Mouse (Mus musculus) thymus, postnatal 14 days (tissue): ENCODE measurements around the gene Olfr19.
"Not testable (repeated sequence)": the region's sequence is repeated elsewhere in the genome, so short reads cannot be mapped to it uniquely, and the experiment has no call there.

Experiments used
- DNase-seq: peaks from one replicate; pipeline ENCODE4 v3.0.0; 2021

The Olfr19 gene

GRCm38 (mm10) chr16:16676305-16676704 is at the start of gene Olfr19:
TSS of gene Olfr19 (minus strand) at chr16:16676405.
- DNase-seq = no peak

DNA sequence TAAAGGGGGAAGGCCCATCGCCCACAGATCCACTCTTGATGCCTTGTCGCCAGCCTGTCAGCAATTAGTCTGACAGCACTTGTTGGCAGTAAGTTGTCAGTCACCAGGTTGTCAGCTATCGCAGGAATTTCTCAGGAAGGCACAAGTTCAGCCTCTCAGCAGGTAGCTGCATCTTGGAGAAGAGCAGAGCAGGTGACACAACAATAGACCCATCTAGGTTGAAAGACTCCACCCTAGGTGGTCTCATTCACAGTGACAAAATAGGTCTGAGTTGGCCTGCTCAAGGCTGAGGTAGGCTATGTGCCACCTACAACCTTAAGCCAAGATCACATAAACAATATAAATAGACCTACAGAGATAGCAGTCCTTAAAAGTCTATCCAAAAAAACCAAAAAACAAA is 8.8 kb upstream of the Olfr19 start:
- DNase-seq = no peak

- DNase-seq = no peak
Observed at GRCm38 (mm10) chr16:16684053-16684452, 7.8 kb upstream of the Olfr19 start.

GRCm38 (mm10) chr16:16664994-16665393 is 11.2 kb downstream of the Olfr19 start:
- DNase-seq = no peak

DNA sequence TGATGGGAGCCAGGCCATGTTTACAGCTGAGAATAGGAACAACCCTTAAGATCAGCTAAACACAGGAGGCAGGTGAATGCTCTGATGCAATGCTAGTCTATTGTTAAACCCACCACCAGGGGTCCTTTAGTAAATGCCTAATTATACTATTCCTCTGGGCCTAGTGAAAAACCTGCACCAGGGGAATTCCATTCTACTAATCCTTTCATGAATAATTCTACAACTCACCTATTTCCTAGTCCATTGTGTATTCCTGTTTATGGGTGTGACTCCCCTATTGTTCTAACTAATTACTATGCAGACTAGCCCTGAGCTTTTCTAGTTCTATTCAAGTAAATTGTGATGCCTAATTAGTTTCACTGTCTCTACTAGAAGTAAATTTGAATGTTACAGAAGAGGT is 11.7 kb downstream of the Olfr19 start:
- not testable (repeated sequence) for DNase-seq

- DNase-seq = no peak
Observed at GRCm38 (mm10) chr16:16645148-16645547, 31.1 kb downstream of the Olfr19 start.

DNA sequence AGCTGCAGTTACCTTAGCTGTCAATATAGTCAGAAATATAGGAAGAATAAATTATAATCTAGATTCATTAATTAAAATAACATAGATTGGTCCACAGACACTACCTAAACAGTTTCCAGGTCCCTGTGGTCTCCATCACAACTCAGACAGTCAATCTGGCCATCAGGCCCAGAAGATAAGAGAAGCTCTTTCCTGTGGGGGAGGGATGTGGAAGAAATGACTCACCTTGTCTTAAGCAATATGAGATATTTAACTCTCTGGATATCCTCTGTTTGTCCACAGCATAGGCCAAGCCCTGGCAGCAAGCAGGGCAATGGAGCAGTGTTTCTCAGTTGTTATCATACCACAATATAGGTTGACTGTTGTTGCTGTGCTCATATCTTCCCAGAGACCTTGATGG is 42.5 kb downstream of the Olfr19 start:
- DNase-seq = no peak
